Mouse (Mus musculus) T-helper 17 cell (primary cell): ENCODE results near the gene Orai3.
"Not testable (repeated sequence)": the region's sequence is repeated elsewhere in the genome, so short reads cannot be mapped to it uniquely, and the experiment has no call there.

ENCODE experiments used
- in situ Hi-C, 2 experiments: fragments of 300-600 bp; cut with MboI, MseI; formaldehyde crosslinking; loops; 1 replicate in 1 of 2; 2 replicates in 1 of 2; pipeline ENCODE4 v1.15.1; 2025; ENCODE audit warnings: high pct_unique_total_duplicates in 2 of 2

Gene Orai3

GRCm38 (mm10) chr7:127761026-127761425, 8.6 kb upstream of the Orai3 start:
- in situ Hi-C loops = loop anchor here in 1 of 2 experiments (10.0 kb wide), 1 partner anchor 86 kb away; no protein-coding TSS in a partner anchor

- in situ Hi-C loops = loop anchor here in 1 of 2 experiments (10.0 kb wide), 1 partner anchor 89 kb away; no protein-coding TSS in a partner anchor
These were observed 6.0 kb upstream of the Orai3 start for GRCm38 (mm10) chr7:127763642-127764041.

- in situ Hi-C loops = loop anchor here in 1 of 2 experiments (10.0 kb wide), 1 partner anchor 91 kb away; no protein-coding TSS in a partner anchor
These were observed 3.9 kb upstream of the Orai3 start for GRCm38 (mm10) chr7:127765756-127766155.

DNA sequence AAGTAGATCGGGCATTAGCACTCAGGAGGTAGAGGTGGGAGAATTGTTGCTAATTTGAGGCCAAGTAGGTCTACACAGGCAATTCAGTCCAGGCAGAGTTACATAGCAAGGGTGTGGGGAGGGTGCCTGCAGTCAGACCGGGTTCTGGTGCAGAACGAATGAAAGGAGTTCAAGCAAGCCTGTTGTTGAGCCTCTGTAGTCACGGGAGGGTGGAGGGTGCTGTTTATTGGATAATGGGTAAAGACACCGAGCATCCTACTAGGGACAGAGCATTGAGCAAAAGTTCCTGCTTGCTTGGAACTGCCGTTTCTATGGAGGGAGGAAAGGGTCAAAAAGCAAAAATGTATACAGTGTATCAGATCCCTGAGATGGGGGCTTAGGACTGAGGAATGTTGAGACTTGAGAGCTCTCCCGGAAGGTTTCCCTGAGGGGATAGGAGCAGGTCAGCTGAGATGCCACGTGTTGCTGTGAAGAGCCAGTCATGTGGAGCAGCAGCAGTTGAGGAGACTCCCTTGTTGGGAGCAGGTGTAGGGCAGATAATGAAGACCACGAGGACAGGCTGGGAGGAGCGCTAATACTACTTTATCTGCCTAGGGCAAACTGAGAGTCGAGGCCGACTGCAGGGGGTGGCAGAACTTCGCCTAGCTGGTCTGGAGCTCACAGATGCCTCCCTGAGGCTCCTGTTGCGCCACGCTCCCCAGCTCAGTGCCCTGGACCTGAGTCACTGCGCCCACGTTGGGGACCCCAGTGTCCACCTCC, 2.6 kb upstream of the Orai3 start:
- in situ Hi-C loops = loop anchor here in 1 of 2 experiments (10.0 kb wide), 1 partner anchor 92 kb away; no protein-coding TSS in a partner anchor

DNA sequence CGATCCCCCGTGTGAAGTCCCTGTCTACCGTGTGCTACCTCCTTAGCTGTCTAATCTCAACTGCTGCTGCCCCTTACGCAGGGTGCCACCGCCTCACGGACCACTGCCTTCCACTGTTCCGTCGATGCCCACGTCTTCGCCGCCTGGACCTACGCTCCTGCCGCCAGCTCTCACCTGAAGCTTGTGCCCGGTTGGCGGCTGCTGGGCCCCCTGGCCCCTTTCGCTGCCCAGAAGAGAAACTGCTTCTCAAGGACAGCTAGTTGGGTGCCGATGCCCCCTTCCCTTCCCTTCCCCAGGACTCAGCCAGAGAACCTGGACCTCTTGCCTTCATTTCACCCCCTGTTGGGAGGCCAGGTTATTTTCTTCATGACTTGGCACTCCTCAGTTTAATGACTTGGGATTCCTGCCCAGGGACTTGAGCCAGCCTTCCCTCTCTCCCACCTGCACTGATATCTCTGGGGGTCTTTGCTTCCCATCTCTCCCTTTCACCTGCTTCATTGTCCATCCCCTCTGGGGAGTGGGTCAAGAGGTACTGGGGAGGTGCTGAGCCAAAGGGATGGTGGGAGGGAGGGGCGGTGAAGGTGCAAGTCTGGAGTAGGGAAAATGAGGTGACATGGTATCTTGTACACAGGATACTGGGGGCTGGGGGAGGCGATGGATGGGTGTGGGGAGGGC, 1.8 kb upstream of the Orai3 start:
- in situ Hi-C loops = loop anchor here in 1 of 2 experiments (10.0 kb wide), 1 partner anchor 93 kb away; no protein-coding TSS in a partner anchor

GRCm38 (mm10) chr7:127768346-127768996, 1.1 kb upstream of the Orai3 start:
- in situ Hi-C loops = loop anchor here in 1 of 2 experiments (10.0 kb wide), 1 partner anchor 94 kb away; no protein-coding TSS in a partner anchor

DNA sequence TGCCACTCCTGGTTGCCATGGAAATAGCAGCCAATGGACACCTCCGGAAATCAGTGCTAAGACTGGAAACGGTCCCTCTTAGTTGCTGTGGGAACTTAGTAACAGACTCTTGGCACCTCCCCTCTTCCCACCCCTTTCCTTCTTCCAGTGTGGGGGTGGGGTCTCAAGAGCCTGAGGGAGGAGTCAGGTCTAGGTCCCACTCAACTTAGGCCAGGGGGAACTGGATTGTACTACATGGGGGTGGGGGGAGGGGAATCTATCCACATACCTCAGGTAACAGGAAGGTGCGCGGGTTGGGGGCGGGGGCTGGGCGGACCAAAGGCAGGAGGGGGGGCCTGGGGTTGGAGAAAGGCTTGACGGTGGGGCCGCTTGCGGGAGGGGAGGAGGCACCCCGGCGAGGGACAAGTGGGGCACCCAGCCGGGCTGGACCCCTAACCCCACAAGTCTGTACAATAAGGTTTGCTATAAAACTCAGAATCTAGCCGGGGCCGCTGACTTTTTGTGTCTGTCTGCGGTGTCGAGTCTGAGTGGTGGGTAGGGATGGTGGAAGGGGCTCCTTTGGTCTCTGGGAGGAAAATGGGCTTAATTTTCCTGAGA, 520 bp upstream of the Orai3 start:
- in situ Hi-C loops = loop anchor here in 1 of 2 experiments (10.0 kb wide), 1 partner anchor 94 kb away; no protein-coding TSS in a partner anchor

DNA sequence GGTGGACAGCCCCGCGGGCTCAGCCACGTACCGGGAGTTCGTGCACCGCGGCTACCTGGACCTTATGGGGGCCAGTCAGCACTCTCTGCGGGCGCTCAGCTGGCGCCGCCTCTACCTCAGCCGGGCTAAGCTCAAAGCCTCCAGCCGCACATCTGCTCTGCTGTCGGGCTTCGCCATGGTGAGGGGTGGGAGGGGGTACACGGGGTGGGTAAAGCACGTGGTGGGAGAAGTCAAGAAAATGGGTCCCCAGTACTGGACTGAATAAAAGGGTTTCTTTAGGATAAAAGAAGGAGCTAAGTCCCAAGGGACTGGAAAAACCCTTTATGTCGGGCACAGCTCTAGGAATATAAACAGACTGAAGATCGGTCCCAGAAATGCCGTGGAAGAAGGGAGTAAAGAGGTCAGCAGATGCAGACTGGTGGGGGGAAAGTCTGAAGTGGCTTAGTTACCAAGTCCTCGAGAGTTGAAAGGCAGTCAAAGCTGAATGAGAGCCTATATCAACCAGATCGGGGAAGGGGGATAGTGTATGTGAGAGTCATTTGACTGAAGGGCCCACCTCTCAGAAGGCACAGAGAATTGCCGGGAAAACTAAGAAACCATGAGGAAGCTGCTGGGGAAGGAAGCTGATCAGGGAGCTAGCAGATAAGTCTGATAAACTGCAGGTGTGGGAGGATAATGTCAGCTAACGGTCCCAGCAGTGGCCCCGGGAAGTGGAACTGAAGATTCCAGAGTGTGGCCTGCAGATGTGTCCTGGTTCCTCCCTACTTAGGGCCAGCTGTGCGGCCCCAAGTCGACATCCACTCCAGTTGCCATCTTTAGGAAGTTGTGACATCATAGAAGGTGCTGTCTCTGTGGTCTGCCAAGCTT, 657 bp downstream of the Orai3 start:
- in situ Hi-C loops = no loop called here

DNA sequence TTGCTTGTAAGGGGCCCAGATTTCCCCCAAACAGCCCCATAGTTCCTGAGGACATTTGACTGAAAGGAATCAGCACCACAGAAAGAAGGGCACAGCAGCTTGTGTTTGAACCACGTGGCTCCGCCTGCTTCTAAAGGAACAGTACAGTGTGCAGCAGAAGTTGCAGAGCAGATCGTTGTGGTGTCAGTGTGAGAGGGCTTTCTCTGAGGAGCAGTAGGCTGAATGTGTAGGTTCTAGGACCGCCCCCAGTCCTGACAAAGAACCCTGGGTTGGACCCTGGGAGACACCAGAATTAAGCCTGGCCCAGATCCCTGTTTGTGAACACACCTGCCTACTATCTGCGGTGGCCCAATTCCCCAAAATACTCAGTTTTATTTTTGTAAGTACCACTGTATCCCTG, 1.6 kb downstream of the Orai3 start:
- in situ Hi-C loops = no loop called here

- in situ Hi-C loops = no loop called here
These were observed 2.5 kb downstream of the Orai3 start for GRCm38 (mm10) chr7:127772080-127772479.

- in situ Hi-C loops = no loop called here
These were observed 2.9 kb downstream of the Orai3 start for GRCm38 (mm10) chr7:127772557-127772956.

DNA sequence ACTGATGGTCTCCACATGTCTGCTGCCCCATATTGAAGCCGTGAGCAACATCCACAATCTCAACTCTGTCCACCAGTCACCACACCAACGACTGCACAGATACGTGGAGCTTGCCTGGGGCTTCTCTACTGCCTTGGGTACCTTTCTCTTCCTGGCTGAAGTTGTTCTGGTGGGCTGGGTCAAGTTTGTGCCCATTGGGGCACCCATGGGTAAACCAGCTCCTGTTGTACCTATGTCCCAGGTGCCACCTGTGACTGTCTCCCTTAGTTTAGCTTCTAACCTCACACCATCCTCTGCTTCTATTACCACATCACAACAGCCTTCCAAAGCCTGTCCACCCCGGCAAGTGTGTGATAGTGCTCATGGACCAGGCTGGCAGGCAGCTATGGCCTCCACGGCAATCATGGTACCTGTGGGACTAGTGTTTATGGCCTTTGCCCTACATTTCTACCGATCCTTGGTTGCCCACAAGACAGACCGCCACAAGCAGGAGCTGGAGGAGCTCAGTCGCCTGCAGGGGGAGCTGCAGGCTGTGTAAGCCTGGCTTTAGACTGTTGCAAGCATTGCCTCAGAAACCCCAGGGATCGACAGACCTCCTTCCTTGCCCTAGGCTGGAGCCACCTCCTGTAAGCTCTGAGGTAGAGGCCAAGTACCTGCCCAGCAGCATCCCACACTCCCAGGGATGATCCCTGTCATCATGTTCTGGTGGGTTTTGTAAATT, 4.2 kb downstream of the Orai3 start:
- in situ Hi-C loops = no loop called here

DNA sequence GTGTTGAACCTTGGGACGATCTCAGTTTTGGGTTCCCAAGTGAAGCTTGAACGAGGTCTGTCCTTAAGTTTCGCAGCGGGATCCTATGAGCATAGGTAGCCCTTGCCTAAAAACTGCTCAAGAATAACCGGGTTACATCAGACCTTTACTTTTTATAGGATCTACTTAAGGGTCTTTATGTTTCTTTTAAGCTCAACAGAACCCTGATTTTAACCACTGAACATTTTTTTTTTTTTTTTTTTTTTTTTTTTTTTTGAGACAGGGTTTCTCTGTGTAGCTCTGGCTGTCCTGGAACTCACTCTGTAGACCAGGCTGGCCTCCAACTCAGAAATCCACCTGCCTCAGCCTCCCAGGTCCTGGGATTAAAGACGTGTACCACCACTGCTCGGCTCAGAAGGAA, 6.2 kb downstream of the Orai3 start:
- in situ Hi-C loops = not testable (repeated sequence)

GRCm38 (mm10) chr7:127776426-127776825, 6.8 kb downstream of the Orai3 start, which contains the start of gene Setd1a:
Gene Setd1a, plus strand, starts transcription at chr7:127776670.
- in situ Hi-C loops = no loop called here

DNA sequence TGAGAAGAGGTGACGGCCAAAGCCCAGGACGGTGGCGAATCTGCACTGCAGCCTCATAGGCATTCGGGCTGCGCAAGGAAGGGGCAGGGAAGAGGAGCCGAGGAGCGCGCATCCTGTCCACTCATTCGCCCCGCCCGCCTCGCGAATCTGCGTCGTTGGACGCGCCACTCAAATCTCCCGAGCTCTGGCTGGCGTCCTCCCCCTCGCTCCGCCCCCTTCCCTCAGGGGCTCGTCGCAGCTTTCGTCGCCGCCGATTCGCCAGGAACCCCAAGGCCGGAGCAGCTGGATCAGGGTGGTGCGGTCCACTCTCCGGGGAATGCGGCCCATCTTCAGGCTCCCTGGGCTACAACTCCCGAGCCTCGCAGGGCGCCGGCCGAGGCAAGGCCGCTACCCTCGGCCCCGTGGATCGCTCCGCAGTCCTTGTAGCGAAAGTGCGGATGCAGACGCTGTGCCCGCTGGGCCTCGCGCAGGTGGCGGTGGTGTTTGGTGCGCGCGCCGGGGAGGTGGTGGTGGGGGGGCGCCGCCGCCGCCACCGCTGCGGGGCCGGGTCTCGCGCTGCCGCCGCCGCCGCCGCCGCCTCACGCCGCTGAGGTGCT, 7.4 kb downstream of the Orai3 start:
- in situ Hi-C loops = no loop called here

GRCm38 (mm10) chr7:127777474-127778266, 8.1 kb downstream of the Orai3 start:
- in situ Hi-C loops = no loop called here

DNA sequence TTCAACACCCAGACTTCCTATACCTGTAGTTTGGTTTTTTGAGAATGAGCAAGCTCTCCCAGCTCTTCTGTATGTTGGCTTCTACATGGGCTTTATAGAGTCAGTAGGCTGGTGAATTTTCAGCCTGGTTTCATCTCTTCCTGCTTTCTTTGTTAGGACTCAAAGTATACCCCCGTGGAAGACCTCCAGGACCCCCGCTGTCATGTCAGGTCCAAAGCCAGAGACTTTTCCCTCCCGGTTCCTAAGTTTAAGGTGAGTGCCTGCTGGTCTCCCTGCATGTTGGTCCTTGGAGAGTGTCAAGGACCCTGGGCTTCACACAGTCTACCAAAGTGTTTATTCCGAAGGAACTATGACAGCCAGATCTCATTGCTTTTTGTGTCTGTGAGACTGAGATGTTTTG, 8.7 kb downstream of the Orai3 start:
- in situ Hi-C loops = no loop called here

DNA sequence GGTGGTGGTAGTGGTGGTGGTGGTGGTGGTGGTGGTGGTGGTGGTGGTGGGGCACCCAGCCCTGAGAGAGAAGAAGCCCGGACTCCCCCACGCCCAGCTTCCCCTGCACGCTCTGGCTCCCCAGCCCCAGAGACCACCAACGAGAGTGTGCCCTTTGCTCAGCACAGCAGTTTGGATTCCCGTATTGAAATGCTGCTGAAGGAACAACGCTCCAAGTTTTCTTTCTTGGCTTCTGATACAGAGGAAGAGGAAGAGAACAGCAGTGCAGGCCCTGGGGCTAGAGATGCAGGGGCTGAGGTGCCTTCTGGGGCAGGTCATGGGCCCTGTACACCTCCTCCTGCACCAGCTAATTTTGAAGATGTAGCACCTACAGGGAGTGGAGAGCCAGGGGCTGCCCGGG, 15.7 kb downstream of the Orai3 start, which contains the start of gene Gm49388:
Gm49388 (plus strand) TSS at position 301 of the 400 bp plus-strand sequence.
- in situ Hi-C loops = no loop called here
